Mouse (Mus musculus): ENCODE measurements at regions not wholly inside any gene's neighbourhood (a gene's known extent, or its start where the extent isn't known, plus 50 kb on each side); places are given as distances from the start of the nearest gene placed in this dataset.

DNA sequence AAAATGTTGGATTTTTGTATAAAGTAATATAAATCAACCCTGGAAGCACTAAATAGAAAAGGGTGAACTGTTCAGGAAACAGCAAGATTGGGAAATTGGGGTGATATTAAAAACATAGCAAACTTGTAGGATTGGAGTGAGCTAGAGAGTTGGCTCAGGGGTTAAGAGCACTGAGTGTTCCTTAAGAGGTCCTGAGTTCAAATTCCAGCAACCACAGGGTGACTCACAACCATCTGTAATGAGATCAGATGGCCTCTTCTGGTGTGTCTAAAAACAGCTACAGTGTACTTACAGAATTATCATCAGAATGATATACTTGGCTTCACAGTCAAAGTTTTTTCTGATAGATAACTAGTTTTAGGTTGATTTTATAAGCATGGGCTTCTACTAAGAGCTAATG lies 73.8 kb upstream of the Mbnl1 start:
- no peak for TF ChIP-seq CTCF (IDR thresholded peaks at IDR 0.05; ENCODE audit: low read depth, low read length)
- no peak for TF ChIP-seq POLR2A (IDR thresholded peaks at IDR 0.05; ENCODE audit: borderline replicate concordance, low read depth, low read length)

Measured in bone marrow macrophage, adult 2 months (primary cell).